Mouse (Mus musculus) urinary bladder, postnatal 14 days (tissue): Measurements from ENCODE around the gene Myo5c.
A peak's percentile ranks its signal among the peaks of the same experiment; 100 is the strongest.

Experiments used
- DNase-seq: peaks from one replicate; pipeline ENCODE4 v3.0.0; 2021; ENCODE audit warnings: low spot score

Myo5c gene

GRCm38 (mm10) chr9:75280814-75281213 lies 49.0 kb downstream of the Myo5c start:
- peak; percentile 49 for DNase-seq

- no peak for DNase-seq
Observed at GRCm38 (mm10) chr9:75282179-75282578, 50.4 kb downstream of the Myo5c start.

- DNase-seq, result peak; percentile 27
Observed at GRCm38 (mm10) chr9:75282830-75283229, 51.0 kb downstream of the Myo5c start.

GRCm38 (mm10) chr9:75283636-75284035 lies 51.8 kb downstream of the Myo5c start:
- no peak for DNase-seq

- DNase-seq, result no peak
Observed at GRCm38 (mm10) chr9:75285363-75285762, 53.5 kb downstream of the Myo5c start.

- DNase-seq, result no peak
Observed at GRCm38 (mm10) chr9:75287636-75288035, 55.8 kb downstream of the Myo5c start.

GRCm38 (mm10) chr9:75289545-75289944 lies 57.7 kb downstream of the Myo5c start:
- no peak for DNase-seq

- DNase-seq, result no peak
Observed at GRCm38 (mm10) chr9:75299342-75299741, 67.5 kb downstream of the Myo5c start.

GRCm38 (mm10) chr9:75303033-75303432 lies 71.2 kb downstream of the Myo5c start:
- DNase-seq, result no peak

GRCm38 (mm10) chr9:75303701-75304261 lies 72.0 kb downstream of the Myo5c start:
- no peak for DNase-seq

- no peak for DNase-seq
Observed at GRCm38 (mm10) chr9:75304286-75304685, 72.5 kb downstream of the Myo5c start.

GRCm38 (mm10) chr9:75306126-75306898 lies 74.5 kb downstream of the Myo5c start, which contains the start of gene Gnb5:
Gene Gnb5 (plus strand): TSS chr9:75306288.
- no peak for DNase-seq

GRCm38 (mm10) chr9:75307015-75307414 lies 75.2 kb downstream of the Myo5c start:
- no peak for DNase-seq

GRCm38 (mm10) chr9:75308621-75309020 lies 76.8 kb downstream of the Myo5c start:
- no peak for DNase-seq

- DNase-seq, result peak; percentile 84
Observed at GRCm38 (mm10) chr9:75312008-75312407, 80.2 kb downstream of the Myo5c start.

GRCm38 (mm10) chr9:75313138-75313831 lies 81.5 kb downstream of the Myo5c start:
- no peak for DNase-seq

- DNase-seq, result peak; percentile 76
Observed at GRCm38 (mm10) chr9:75313832-75314516, 82.2 kb downstream of the Myo5c start.

- DNase-seq, result peak; percentile 11
Observed at GRCm38 (mm10) chr9:75314517-75315105, 82.8 kb downstream of the Myo5c start.

- no peak for DNase-seq
Observed at GRCm38 (mm10) chr9:75315238-75315637, 83.4 kb downstream of the Myo5c start.

GRCm38 (mm10) chr9:75316771-75317170 lies 85.0 kb downstream of the Myo5c start:
- DNase-seq, result no peak

- DNase-seq, result no peak
Observed at GRCm38 (mm10) chr9:75318196-75318595, 86.4 kb downstream of the Myo5c start.

- DNase-seq, result no peak
Observed at GRCm38 (mm10) chr9:75319365-75319764, 87.5 kb downstream of the Myo5c start.
